Mouse (Mus musculus): ENCODE measurements around the gene Gm14569. TPM values are rescaled to one million over a fixed set of nuclear protein-coding genes. Genes with fewer than 3 reads are reported as not detected.
A peak's percentile ranks its signal among the peaks of the same experiment; 100 is the strongest.

Gene Gm14569
- polyA plus RNA-seq, 1 experiment, result 0.21 TPM

- 67% methylated on average over 3 of the region's 3 CpGs for WGBS
- H3K4me1 ChIP-seq (ENCODE audit: control insufficient read depth, insufficient read depth, low read length), result no peaks in the 10 kb centered on the region
- no peak overlapping the region for H3K4me3 ChIP-seq (replicated peaks; ENCODE audit: extremely low read depth, low read depth, low read length)
- DNase-seq, result no peak
- TF ChIP-seq CTCF (IDR thresholded peaks at IDR 0.05; ENCODE audit: insufficient read depth, low read length), result no peak
- TF ChIP-seq POLR2A (IDR thresholded peaks at IDR 0.05; ENCODE audit: borderline replicate concordance, extremely low read depth, low read depth, low read length), result no peak
Observed at GRCm38 (mm10) chrX:36474873-36475272, 16.8 kb downstream of the Gm14569 start.

- WGBS, result 51% methylated on average over 6 of the region's 6 CpGs
- no peak for DNase-seq
- TF ChIP-seq POLR2A (IDR thresholded peaks at IDR 0.05; ENCODE audit: borderline replicate concordance, extremely low read depth, low read depth, low read length) (no peak), CTCF (IDR thresholded peaks at IDR 0.05; ENCODE audit: insufficient read depth, low read length) (no peak; the same call in 1 of the 2 replicates)
Observed at GRCm38 (mm10) chrX:36474103-36474751, 17.4 kb downstream of the Gm14569 start.

GRCm38 (mm10) chrX:36456031-36456430, 35.6 kb downstream of the Gm14569 start:
- 29% methylated on average over 1 of the region's 1 CpGs for WGBS
- peak; percentile 7 for DNase-seq
- no peaks in the 10 kb centered on the region for H3K4me1 ChIP-seq (ENCODE audit: control insufficient read depth, insufficient read depth, low read length)
- no peak overlapping the region for H3K4me3 ChIP-seq (replicated peaks; ENCODE audit: extremely low read depth, low read depth, low read length)
- peak; percentile 31; the same call in 1 of the 2 replicates for TF ChIP-seq CTCF (IDR thresholded peaks at IDR 0.05; ENCODE audit: insufficient read depth, low read length)
- no peak for TF ChIP-seq POLR2A (IDR thresholded peaks at IDR 0.05; ENCODE audit: borderline replicate concordance, extremely low read depth, low read depth, low read length)

More at GRCm38 (mm10) chrX:36474103-36474751, 17.4 kb downstream of the Gm14569 start:
- Histone ChIP-seq H3K4me1 (ENCODE audit: control insufficient read depth, insufficient read depth, low read length) (no peaks in the 10 kb centered on the region), H3K4me3 (replicated peaks; ENCODE audit: extremely low read depth, low read depth, low read length) (no peak overlapping the region)

- H3K4me1 ChIP-seq (ENCODE audit: control insufficient read depth, insufficient read depth, low read length), result no peaks in the 10 kb centered on the region
- H3K4me3 ChIP-seq (replicated peaks; ENCODE audit: extremely low read depth, low read depth, low read length), result no peak overlapping the region
- no peak for DNase-seq
- 97% methylated on average over 1 of the region's 1 CpGs for WGBS
- TF ChIP-seq POLR2A (IDR thresholded peaks at IDR 0.05; ENCODE audit: borderline replicate concordance, extremely low read depth, low read depth, low read length) (no peak), CTCF (IDR thresholded peaks at IDR 0.05; ENCODE audit: insufficient read depth, low read length) (no peak)
Observed at GRCm38 (mm10) chrX:36437932-36438331, 53.7 kb downstream of the Gm14569 start.

GRCm38 (mm10) chrX:36434993-36435392, 56.6 kb downstream of the Gm14569 start:
- DNase-seq, result no peak
- H3K4me3 ChIP-seq (replicated peaks; ENCODE audit: extremely low read depth, low read depth, low read length), result no peak overlapping the region
- 48% methylated on average over 6 of the region's 6 CpGs for WGBS
- TF ChIP-seq POLR2A (IDR thresholded peaks at IDR 0.05; ENCODE audit: borderline replicate concordance, extremely low read depth, low read depth, low read length) (no peak), CTCF (IDR thresholded peaks at IDR 0.05; ENCODE audit: insufficient read depth, low read length) (no peak)
- H3K4me1 ChIP-seq (ENCODE audit: control insufficient read depth, insufficient read depth, low read length), result no peaks in the 10 kb centered on the region

GRCm38 (mm10) chrX:36419153-36419552, 72.5 kb downstream of the Gm14569 start:
- DNase-seq, result no peak
- 79% methylated on average over 3 of the region's 3 CpGs for WGBS
- no peak for TF ChIP-seq POLR2A (IDR thresholded peaks at IDR 0.05; ENCODE audit: borderline replicate concordance, extremely low read depth, low read depth, low read length)
- TF ChIP-seq CTCF (IDR thresholded peaks at IDR 0.05; ENCODE audit: insufficient read depth, low read length), result no peak
- H3K4me1 ChIP-seq (ENCODE audit: control insufficient read depth, insufficient read depth, low read length), result no peaks in the 10 kb centered on the region
- no peak overlapping the region for H3K4me3 ChIP-seq (replicated peaks; ENCODE audit: extremely low read depth, low read depth, low read length)

- DNase-seq, result no peak
- TF ChIP-seq POLR2A (IDR thresholded peaks at IDR 0.05; ENCODE audit: borderline replicate concordance, extremely low read depth, low read depth, low read length), result no peak
- peak; percentile 25; the same call in 1 of the 2 replicates for TF ChIP-seq CTCF (IDR thresholded peaks at IDR 0.05; ENCODE audit: insufficient read depth, low read length)
- 56% methylated on average over 6 of the region's 6 CpGs for WGBS
- Histone ChIP-seq H3K4me1 (ENCODE audit: control insufficient read depth, insufficient read depth, low read length) (no peaks in the 10 kb centered on the region), H3K4me3 (replicated peaks; ENCODE audit: extremely low read depth, low read depth, low read length) (no peak overlapping the region)
Observed at GRCm38 (mm10) chrX:36402316-36402715, 89.3 kb downstream of the Gm14569 start.

- Histone ChIP-seq H3K4me1 (ENCODE audit: control insufficient read depth, insufficient read depth, low read length) (no peaks in the 10 kb centered on the region), H3K4me3 (replicated peaks; ENCODE audit: extremely low read depth, low read depth, low read length) (no peak within 1 kb of the TSS)
- TF ChIP-seq POLR2A (IDR thresholded peaks at IDR 0.05; ENCODE audit: borderline replicate concordance, extremely low read depth, low read depth, low read length) (no peak), CTCF (IDR thresholded peaks at IDR 0.05; ENCODE audit: insufficient read depth, low read length) (no peak)
- DNase-seq, result no peak
- WGBS, result 89% methylated on average over 13 of the region's 13 CpGs
Observed at GRCm38 (mm10) chrX:36400980-36401379, 90.7 kb downstream of the Gm14569 start, which contains the start of gene Gm6268. Gene Gm6268 (plus strand): TSS chrX:36401280.

- DNase-seq, result no peak
- TF ChIP-seq POLR2A (IDR thresholded peaks at IDR 0.05; ENCODE audit: borderline replicate concordance, extremely low read depth, low read depth, low read length), result no peak
- TF ChIP-seq CTCF (IDR thresholded peaks at IDR 0.05; ENCODE audit: insufficient read depth, low read length), result no peak
- WGBS, result 49% methylated on average over 6 of the region's 6 CpGs
- Histone ChIP-seq H3K4me3 (replicated peaks; ENCODE audit: extremely low read depth, low read depth, low read length) (no peak overlapping the region), H3K4me1 (ENCODE audit: control insufficient read depth, insufficient read depth, low read length) (no peaks in the 10 kb centered on the region)
Observed at GRCm38 (mm10) chrX:36393279-36393678, 98.4 kb downstream of the Gm14569 start.

- DNase-seq, result no peak
- no peaks in the 10 kb centered on the region for H3K4me1 ChIP-seq (ENCODE audit: control insufficient read depth, insufficient read depth, low read length)
- no peak overlapping the region for H3K4me3 ChIP-seq (replicated peaks; ENCODE audit: extremely low read depth, low read depth, low read length)
- WGBS, result 66% methylated on average over 6 of the region's 6 CpGs
- no peak for TF ChIP-seq CTCF (IDR thresholded peaks at IDR 0.05; ENCODE audit: insufficient read depth, low read length)
- TF ChIP-seq POLR2A (IDR thresholded peaks at IDR 0.05; ENCODE audit: borderline replicate concordance, extremely low read depth, low read depth, low read length), result no peak
Observed at GRCm38 (mm10) chrX:36392672-36393071, 99.0 kb downstream of the Gm14569 start.

Data from lung, adult 2 months (tissue).